Mouse (Mus musculus): Measurements from ENCODE around the gene Slc22a14.
"Not testable (repeated sequence)": the region's sequence is repeated elsewhere in the genome, so short reads cannot be mapped to it uniquely, and the experiment has no call there.

Gene Slc22a14

GRCm38 (mm10) chr9:119263067-119263466, 102.3 kb downstream of the Slc22a14 start:
- DNase-seq (ENCODE audit: low spot score in 2 of 2), result no peak

DNA sequence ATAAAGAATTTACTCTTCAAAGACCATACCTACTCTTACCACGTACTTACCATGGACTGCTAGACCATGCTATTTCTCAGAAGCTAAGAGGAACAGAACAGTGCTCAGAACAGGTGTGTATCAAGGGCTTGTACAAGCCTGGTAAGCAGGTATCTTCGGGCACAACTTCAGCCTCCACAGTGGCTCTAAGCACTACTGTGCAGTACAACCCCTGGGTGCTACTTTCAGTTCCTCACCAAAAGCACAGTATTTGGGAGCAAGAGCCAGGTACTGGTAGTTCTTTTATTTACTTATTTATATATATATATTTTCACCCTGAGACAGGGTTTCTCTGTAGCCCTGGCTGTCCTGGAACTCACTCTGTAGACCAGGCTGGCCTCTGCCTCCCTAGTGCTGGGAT, 104.5 kb downstream of the Slc22a14 start:
- no peak for DNase-seq (ENCODE audit: low spot score in 2 of 2)

GRCm38 (mm10) chr9:119258785-119259184, 106.6 kb downstream of the Slc22a14 start:
- no peak for DNase-seq (ENCODE audit: low spot score in 2 of 2)

GRCm38 (mm10) chr9:119258128-119258527, 107.2 kb downstream of the Slc22a14 start:
- no peak for DNase-seq (ENCODE audit: low spot score in 2 of 2)

DNA sequence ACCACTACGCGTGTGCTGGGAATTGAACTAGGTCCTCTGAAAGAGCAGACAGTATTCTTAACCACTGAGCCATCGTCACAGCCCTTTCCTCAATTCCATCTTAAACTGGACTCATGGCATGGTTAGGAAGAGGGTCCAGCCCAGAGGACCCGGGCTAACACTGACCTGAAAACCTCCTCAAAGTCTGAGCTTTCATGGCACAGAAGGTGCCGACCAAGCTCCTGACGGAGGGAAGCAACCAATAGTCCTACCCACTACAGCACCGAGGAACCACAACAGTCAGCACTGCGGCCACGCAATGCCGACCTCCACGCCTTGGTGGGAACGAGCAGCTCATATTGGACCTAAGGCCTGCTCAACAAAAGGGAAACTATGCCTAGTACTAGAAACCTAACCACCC, 109.2 kb downstream of the Slc22a14 start:
- DNase-seq (ENCODE audit: low spot score in 2 of 2), result no peak

DNA sequence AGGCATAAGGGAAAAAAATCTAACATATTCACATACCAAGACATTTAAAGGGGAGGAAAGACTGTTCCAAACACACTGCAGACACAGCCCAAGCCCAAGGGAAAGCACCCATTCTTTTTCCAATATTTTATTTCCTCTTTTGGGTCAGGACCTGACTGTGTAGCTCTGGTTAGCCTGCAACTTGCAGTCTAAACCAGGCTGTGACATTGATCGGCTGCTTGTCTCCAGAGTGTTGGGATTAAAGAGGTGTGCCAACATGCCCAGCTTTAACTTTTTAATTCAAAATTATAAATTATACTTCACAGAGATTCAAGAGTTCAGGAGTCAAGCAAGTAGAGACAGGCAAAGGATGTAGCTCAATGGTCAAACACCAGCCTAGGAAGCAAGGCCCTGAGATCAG, 110.3 kb downstream of the Slc22a14 start:
- DNase-seq (ENCODE audit: low spot score in 2 of 2), result no peak

- no peak for DNase-seq (ENCODE audit: low spot score in 2 of 2)
Measured at GRCm38 (mm10) chr9:119254187-119254586, 111.2 kb downstream of the Slc22a14 start.

DNA sequence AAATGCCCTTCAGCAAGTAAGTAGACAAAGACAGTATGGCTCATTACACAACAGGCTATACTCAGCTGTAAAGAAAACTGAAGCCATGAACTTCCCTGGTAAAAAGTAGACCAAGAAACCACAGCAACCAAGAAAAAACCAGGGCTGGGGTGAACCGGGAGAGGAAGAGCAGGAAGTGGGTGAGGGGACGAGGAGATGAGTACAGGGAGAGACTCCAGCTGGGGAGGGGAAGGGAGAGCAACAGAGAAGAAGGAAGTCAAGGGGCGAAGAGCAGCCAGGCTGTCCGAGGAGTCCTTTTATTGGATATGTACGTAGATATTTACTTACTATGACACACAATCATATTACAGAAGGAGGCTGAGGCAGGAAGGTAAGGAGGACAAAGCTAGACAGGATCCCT, 117.4 kb downstream of the Slc22a14 start:
- DNase-seq (ENCODE audit: low spot score in 2 of 2), result no peak

- DNase-seq (ENCODE audit: low spot score in 2 of 2), result no peak
Measured at GRCm38 (mm10) chr9:119246826-119247225, 118.5 kb downstream of the Slc22a14 start.

DNA sequence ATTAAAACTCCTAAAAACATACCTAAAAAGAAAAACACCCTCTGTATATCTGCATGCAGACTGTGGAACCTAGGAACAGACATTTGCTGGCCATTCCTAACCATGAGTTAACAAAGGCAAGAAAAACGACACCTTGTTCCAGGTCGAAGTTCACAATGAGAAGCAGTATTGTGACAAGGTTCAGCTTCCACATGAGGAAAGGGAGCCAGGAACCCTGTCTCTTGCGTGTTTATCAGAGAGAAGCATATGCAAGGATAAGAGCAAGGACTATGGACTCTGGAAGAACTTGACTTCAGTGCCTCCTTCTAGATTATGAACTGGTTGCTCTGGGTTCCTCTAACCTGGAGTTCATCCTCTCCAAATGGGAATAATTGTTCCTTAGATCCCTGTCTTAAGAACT, 121.4 kb downstream of the Slc22a14 start:
- DNase-seq (ENCODE audit: low spot score in 2 of 2), result no peak

DNA sequence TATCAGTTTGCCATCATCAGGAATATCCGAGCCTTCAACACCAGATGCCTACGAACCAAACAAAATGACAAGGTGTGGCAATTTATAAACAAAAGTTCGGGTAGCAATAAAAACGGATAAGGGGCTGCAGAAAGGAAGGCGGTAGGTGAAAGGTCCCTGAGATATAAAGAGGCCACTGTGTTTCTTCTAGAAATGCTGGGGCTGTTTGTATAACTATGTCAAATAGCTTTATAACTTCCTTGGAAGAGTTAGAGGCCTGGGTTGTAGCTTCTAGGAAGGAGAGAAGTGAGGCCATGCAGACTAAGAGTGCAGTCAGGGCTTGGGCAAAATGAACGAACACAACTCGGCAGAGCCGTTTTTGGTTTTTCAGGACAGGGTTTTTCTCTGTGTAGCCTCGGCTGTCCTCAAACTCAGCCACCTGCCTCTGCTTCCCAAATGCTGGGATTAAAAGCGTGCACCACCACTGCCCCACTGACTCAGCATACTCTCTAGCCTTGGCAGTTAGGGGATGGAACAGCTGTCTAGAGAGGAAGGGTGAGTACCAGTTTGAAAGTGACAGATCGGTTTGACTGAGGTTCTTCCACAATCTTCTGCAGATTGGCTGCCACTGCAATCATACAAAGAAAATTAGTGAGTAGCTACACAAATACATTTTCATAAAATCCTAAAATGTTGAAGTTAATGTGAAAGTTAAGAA, 124.0 kb downstream of the Slc22a14 start:
- DNase-seq (ENCODE audit: low spot score in 2 of 2), result no peak

GRCm38 (mm10) chr9:119240286-119240997, 124.9 kb downstream of the Slc22a14 start:
- peak; percentile 21 to 37 for DNase-seq (ENCODE audit: low spot score in 2 of 2)

DNA sequence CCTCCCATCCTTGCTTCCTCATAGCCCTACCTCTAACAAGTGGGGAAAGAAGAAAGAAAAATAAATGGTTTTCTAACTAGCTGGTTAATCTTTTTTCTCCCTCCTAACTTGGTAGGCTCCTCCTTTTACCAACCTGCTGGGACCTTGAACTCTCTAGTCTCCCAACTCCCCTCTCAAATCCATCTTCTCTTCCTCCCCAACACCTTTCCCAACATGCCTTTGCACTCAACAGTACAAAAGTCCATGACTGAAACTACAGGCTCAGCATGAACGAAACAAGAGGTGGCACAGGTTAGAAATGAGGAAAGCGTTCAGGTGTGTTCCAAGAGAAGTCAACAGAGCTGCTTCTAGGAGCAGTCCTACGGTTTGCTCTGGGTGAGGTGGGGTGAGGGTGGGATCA, 126.1 kb downstream of the Slc22a14 start:
- DNase-seq (ENCODE audit: low spot score in 2 of 2), result no peak

GRCm38 (mm10) chr9:119238796-119239195, 126.6 kb downstream of the Slc22a14 start:
- DNase-seq (ENCODE audit: low spot score in 2 of 2), result no peak

- no peak for DNase-seq (ENCODE audit: low spot score in 2 of 2)
Measured at GRCm38 (mm10) chr9:119231552-119231951, 133.8 kb downstream of the Slc22a14 start.

- DNase-seq (ENCODE audit: low spot score in 2 of 2), result no peak
Measured at GRCm38 (mm10) chr9:119230829-119231228, 134.5 kb downstream of the Slc22a14 start.

DNA sequence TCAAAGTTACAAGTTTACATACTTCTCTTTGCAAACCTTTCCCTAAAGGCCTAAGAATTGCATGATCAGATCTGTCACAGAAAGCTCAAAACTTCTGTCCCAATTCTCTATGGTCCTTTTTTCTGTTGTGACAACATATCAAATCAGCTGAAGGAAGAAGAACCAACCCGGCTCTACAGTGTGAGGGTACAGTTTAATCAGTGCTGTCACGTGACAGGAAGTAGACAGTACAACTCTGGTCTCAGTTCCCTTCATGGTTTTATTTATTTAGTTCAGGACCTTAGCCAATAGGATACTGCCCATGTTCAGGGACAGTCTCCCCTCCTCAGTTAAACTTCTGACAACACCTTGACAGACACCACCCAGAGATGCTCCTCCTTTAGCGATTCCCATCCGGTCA, 145.1 kb downstream of the Slc22a14 start:
- no peak for DNase-seq (ENCODE audit: low spot score in 2 of 2)

DNA sequence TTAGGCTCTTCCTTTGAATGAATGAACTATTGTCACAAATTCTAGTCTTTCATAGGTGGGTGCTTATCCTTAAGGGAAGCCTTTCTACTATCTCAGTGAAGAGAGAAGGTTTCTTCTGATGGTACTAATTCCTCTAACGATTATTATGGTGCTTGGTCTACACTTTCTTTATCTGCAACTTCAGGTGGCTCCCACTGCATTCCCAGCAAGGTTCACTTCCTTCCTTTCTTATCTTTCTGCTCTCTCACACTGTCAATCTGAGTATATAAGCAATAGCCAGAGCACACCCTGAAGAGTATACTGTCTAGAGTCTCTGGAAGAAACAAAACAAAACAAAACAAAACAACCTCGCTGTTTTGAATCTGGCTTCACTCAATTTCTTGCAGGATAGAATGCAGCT, 145.7 kb downstream of the Slc22a14 start:
- no peak for DNase-seq (ENCODE audit: low spot score in 2 of 2)

DNA sequence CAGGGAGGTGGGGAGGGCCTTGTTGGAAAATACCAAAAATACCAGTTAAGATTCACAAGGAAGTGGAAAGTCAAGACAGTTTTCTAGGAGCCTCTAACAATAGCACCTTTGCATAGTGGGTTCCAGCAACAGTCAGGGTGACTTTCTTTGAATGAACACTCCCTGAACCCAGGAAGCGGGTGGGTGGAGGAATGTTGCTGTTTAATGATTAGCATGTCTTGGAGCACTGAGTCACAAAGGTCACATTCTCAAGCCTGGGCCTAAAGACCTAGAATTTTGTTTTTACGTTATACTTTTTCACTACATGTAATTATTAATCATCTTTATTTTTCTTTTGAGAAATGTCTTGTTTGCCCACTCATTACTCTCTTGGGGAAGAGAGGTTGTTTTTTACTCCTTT, 150.0 kb downstream of the Slc22a14 start:
- not testable (repeated sequence) for DNase-seq (ENCODE audit: low spot score in 2 of 2)

- DNase-seq (ENCODE audit: low spot score in 2 of 2), result no peak
Measured at GRCm38 (mm10) chr9:119214601-119215000, 150.8 kb downstream of the Slc22a14 start.

DNA sequence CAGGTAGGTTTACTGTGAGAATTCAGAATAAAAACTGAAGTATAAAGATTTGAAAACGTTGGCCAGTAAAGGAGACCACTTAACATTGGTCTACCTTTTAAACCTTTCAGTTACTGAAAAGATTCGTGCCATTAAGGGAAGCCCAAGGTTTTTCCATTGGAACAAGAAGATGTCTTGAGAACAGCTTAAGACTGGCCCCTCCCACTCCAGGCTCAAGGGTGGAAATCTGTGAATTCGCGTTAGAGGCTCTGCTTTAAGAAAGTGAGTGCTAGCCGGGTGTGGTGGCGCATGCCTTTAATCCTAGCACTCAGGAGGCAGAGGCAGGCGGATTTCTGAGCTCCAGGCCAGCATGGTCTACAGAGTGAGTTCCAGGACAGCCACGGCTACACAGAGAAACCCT, 152.4 kb downstream of the Slc22a14 start:
- DNase-seq (ENCODE audit: low spot score in 2 of 2), result no peak

- no peak for DNase-seq (ENCODE audit: low spot score in 2 of 2)
Measured at GRCm38 (mm10) chr9:119208998-119209397, 156.4 kb downstream of the Slc22a14 start, which contains the start of gene Slc22a13. Gene Slc22a13, minus strand, starts transcription at chr9:119209098.

GRCm38 (mm10) chr9:119207113-119207512, 158.2 kb downstream of the Slc22a14 start:
- no peak for DNase-seq (ENCODE audit: low spot score in 2 of 2)

Measured in right cerebral cortex, adult 2 months (tissue).